Mouse (Mus musculus): Measurements from ENCODE around the gene Hoxc4.

DNA sequence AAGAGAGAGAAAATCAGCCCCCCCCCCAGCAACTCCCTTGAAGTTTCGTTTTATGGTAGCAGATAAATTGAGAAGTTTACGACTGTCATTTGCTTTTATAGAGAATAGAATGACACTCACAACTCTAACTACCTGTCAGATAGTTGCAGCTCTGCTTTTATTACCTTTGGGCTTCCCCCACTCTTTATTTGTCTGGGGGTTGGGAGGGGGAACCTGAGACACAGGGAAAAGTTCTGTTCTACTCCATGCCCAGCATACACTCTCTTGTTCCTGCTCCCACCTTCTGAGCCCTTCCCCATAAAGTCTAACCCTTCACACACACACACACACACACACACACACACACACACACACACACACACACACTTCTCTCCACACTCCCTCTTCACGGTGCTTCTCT, 25.9 kb upstream of the Hoxc4 start:
- TF ChIP-seq CTCF (IDR thresholded peaks at IDR 0.05; ENCODE audit: low read depth, low read length) (no peak), TAL1 (conservative IDR thresholded peaks at IDR 0.05; ENCODE audit: low read depth, low read length) (no peak), POLR2AphosphoS5 (IDR thresholded peaks at IDR 0.05; ENCODE audit: insufficient replicate concordance, low read depth, low read length) (no peak)

Data from G1E (cell line).